Mouse (Mus musculus) spleen, postnatal 14 days (tissue): Measurements from ENCODE around the gene Otos.

Experiments
- DNase-seq, 2 experiments: peaks; one replicate each; pipeline ENCODE4 v3.0.0; 2021 to 2022; ENCODE audit warnings: low spot score in 2 of 2

Otos gene

GRCm38 (mm10) chr1:92647026-92647425 is 1.6 kb downstream of the Otos start:
- DNase-seq, result no peak

- no peak for DNase-seq
These were observed 2.0 kb downstream of the Otos start for GRCm38 (mm10) chr1:92646601-92647000.

GRCm38 (mm10) chr1:92646111-92646510 is 2.5 kb downstream of the Otos start:
- DNase-seq, result no peak

GRCm38 (mm10) chr1:92644916-92645315 is 3.7 kb downstream of the Otos start:
- DNase-seq, result peak in 1 of 2 experiments; percentile 1

- DNase-seq, result peak in 1 of 2 experiments; percentile 4
These were observed 5.0 kb downstream of the Otos start for GRCm38 (mm10) chr1:92643691-92644090.

- peak; percentile 74 to 81 for DNase-seq
These were observed 6.9 kb downstream of the Otos start, which contains the start of gene Cops9 for GRCm38 (mm10) chr1:92641514-92642272. Cops9 (minus strand) TSS chr1:92641985.

GRCm38 (mm10) chr1:92640393-92640792 is 8.2 kb downstream of the Otos start:
- DNase-seq, result no peak

DNA sequence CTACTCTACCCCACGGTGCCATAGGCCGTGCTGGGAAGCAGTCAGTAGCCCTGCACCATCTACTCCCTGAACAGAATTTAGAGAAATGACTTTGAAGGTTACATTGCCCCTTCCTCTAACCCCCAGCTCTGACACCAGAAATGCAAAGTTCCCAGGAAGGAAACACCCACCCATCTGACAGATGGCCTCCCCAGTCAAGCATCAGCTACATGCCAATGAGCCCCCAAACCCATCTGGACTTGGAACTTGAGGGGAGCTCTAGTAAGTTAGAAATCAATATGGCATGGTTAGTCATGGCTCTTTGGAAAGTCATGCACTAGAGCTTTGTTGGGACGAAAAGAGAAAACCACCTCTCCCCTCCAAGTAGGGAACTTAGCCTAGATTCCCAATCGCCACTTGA is 9.9 kb downstream of the Otos start:
- no peak for DNase-seq

DNA sequence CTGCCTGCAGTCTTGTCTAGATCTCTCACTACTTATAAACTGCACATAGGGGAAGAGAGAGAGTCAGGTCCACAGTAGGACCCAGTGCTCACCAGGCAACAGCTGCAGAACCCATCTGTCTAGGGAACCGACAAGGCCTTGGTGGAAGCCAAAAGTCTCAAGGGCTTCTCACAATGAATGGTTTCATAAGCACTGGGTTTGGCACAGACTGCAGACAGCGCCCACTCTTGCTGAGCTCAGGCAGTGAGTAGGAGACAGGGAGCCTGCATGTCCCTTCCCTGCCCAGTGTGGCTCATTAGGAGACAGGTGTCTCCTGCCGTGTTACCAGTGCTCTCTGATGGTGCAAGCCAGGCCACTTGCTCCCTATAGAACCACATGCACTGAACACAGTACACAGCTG is 10.5 kb downstream of the Otos start:
- DNase-seq, result no peak

DNA sequence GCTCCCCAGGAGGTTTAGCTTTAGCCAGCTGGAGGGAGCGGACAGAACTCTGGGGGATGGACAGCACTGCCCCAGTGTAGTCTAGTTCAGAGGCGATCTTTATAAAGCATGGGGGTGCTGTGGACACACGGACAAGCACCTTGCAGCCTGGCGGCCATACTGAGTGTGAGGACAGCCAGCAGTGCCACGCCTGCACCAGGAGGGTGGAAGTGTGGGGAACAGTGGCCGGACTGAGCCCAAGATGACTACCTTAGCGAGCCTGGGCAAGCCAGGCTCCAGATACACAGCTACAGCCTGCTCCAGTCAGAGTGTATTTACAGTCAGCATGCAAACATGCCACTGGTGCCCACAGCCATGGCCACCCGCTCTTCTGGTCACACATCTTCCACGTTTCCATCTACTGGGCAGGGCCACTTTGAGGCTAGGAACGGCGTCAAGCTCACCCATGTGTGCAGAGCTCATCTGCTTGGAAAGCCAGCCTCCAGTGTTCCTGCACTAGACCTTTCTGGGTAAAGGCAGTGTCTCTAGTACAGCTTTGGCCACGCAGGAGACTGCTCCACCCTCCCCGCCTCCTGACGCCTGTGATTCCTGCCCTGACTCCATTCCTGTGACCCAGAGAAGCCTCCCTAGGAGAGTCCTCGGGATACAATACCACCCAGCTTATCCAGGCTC is 11.0 kb downstream of the Otos start:
- no peak for DNase-seq

DNA sequence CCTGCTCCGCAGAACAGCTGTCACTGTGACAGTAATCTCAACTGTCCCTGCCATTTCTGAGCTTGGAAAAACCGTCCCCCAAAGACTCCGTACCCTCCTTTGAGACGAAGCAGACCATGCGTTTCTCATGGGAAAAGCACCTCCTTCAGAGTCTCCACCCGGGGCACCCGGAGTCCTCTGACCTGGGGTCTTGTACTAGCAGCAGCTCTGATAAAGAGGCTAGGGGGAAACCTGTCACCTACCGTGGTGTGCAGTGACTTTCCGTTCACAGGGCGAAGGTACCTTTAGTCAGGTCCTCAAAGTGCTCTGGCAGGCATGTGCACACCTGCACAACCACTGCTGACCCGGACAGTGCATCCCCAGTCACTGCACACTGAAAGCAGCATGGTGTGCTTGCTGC is 12.0 kb downstream of the Otos start:
- DNase-seq, result no peak

- DNase-seq, result no peak
These were observed 12.6 kb downstream of the Otos start for GRCm38 (mm10) chr1:92636015-92636414.

DNA sequence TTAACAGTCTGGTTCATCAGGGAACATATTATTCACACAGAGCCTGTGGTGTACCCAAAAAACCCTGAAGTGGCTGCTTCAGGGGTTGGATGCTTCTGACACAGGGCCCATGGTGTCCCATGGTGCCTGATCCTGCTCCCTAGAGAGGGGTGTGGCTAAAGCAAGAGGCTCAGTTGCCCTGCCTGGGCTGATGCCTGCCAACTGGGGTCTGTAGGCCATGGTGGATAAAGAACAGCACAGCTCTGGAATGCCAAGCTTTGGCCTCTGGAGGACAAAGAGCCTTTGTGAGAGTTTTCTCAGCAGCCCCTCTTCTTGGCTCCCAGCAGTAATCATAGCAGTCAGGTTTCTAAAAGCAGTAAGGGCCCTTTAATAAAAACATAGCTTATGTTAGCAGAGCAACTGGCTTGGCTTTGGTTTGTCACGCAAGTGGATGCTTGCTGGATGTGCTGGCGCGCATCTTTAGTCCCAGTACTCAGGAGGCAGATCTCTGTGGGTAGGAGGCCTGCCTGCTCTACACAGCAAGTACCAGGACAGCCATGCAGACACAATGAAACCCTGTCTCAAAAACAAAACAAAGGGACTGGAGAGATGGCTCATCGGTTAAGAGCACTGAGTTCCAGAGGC is 13.6 kb downstream of the Otos start:
- DNase-seq, result no peak

GRCm38 (mm10) chr1:92634569-92634968 is 14.1 kb downstream of the Otos start:
- no peak for DNase-seq

DNA sequence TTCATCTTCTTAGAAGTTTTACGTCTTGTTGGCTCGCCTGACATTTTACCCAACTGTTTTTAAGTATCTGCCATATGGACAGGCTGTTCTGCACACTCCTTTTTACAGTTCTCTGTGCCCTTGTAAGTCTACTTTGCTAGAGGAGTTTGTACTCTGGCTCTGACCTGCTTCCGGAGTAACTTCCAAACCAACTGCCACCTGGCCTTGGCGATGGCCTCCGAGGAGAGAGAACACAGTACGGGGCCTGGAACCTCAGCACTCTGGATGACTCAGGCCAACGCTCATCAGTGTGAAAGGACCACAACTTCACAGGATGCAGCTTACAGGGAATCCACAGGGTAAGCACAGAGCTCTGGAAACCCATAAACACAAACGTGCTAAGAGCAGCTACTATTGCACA is 14.9 kb downstream of the Otos start:
- no peak for DNase-seq

DNA sequence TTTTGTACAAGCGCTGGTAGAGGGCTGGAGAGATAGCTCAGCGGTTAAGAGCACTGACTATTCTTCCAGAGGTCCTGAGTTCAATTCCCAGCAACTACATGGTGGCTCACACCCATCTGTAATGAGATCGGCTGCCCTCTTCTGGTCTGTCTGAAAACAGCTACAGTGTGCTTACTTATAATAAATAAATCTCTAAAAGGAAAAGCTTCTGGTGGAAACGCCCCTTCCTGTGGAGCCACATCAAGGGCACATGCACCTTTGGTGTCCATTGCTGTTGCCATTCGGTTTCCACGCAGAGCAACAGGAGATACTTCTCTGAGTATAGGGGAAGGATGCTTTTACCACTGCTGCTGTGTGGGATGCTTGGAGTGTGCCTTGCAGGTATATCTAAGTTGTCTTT is 15.7 kb downstream of the Otos start:
- DNase-seq, result no peak

GRCm38 (mm10) chr1:92632196-92632595 is 16.4 kb downstream of the Otos start:
- no peak for DNase-seq

- DNase-seq, result no peak
These were observed 20.4 kb downstream of the Otos start for GRCm38 (mm10) chr1:92628227-92628626.

DNA sequence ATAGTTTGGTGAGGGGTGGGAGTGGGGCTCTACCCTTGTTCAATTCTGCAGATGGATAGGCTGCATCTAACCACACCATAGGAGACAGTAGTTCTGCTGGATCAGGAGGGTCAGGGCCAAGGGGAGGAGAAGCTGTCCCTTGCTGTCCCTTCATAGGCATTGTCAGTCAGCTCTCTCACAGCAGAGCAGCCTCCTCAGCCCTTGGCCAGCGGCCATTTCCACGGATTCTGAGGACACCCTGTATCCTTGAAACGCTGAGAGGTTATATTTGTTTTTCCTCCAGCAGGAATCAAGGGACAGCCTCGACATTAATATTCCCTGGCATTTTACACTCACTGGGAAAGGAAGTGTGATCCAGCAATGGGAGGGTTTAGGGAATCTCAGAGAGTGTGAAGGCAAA is 30.3 kb downstream of the Otos start:
- DNase-seq, result no peak

DNA sequence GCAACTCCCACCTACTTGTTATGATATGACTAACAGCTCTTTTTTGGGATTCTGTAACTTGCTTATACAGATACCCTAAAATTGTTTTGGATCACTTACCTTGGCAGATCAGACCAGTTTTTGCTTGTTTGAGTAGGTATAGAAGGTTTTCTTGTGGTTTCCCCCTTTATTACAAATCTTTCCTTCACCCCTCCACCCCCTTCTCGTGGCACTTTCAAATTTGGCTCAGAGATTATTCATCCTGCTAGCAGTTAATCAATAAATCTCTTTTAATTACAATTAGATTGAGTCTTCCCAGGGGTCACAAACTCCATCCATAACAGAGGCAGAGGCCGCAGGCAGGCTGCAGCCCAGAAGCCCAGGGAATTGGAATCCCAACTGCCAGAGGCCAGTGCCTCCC is 31.2 kb downstream of the Otos start, which contains the start of gene Olfr12:
Olfr12 (plus strand) TSS at position 301 of the 400 bp plus-strand sequence.
- no peak for DNase-seq

GRCm38 (mm10) chr1:92616046-92616445 is 32.6 kb downstream of the Otos start:
- DNase-seq, result no peak

- DNase-seq, result no peak
These were observed 34.1 kb downstream of the Otos start for GRCm38 (mm10) chr1:92614516-92614915.

GRCm38 (mm10) chr1:92613175-92613574 is 35.5 kb downstream of the Otos start:
- no peak for DNase-seq
